Mouse (Mus musculus) cortical plate, adult 2 months (tissue): ENCODE measurements around the gene Hacd1. TPM values are rescaled to one million over a fixed set of nuclear protein-coding genes. Genes with fewer than 3 reads are reported as not detected.

Source experiments
- H3K27ac ChIP-seq: fragments of 200-500 bp; 2 replicates; pipeline ENCODE4 v1.5.1; 2012; ENCODE audit warnings: low read length, control low read depth, inconsistent platforms; ENCODE audit not compliant: insufficient read depth
- H3K4me1 ChIP-seq: fragments of 200-500 bp; 2 replicates; pipeline ENCODE4 v1.6.1; 2011; ENCODE audit warnings: low read length; ENCODE audit not compliant: control insufficient read depth, insufficient read depth
- H3K4me3 ChIP-seq: fragments of 200-500 bp; 2 replicates; pipeline ENCODE4 v1.5.1; 2011; ENCODE audit warnings: mild to moderate bottlenecking, low read length, control low read depth; ENCODE audit not compliant: insufficient read depth
- CTCF ChIP-seq: fragments of 200-500 bp; IDR thresholded peaks from 2 replicates; pipeline ENCODE4 v1.5.1; 2011; ENCODE audit warnings: mild to moderate bottlenecking, control low read depth, low read length; ENCODE audit not compliant: insufficient read depth; ENCODE audit errors: extremely low read depth
- POLR2A ChIP-seq: fragments of 200-500 bp; IDR thresholded peaks from 2 replicates; pipeline ENCODE4 v1.6.1; 2011; ENCODE audit warnings: mild to moderate bottlenecking, low read length, control low read depth; ENCODE audit not compliant: insufficient read depth; ENCODE audit errors: extremely low read depth
- polyA plus RNA-seq: library from polyadenylated mRNA; depleted of rRNA; stranded (reverse); fragments of >200 nt; gene quantifications from 2 replicates; pipeline ENCODE4 v1.2.3, GENCODE M21; 2012

Gene Hacd1
- polyA plus RNA-seq, 1 experiment: 31.3 TPM

DNA sequence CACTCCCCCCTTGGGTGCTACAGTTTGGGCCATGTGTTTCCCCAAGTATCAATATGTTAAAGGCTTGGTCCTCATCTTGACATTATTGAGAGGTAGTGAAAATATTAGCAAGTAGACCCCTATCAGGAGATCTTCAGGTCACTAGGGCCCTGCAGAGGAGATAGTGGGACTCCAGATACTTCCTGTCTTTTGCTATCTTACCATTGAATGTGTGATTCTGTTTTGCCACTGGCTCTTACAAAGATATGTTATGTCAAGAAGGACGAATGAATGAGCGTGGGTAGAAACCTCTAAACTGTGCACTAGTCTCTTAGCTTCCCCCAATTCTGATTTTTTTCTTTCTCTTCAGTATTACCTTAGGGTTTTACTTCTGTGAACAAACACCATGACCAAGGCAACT lies 13.1 kb upstream of the Hacd1 start:
- Histone ChIP-seq H3K4me3 (no peak overlapping the region), H3K4me1 (no peaks in the 10 kb centered on the region), H3K27ac (no peak overlapping the region)
- no peak for TF ChIP-seq CTCF
- TF ChIP-seq POLR2A: no peak

DNA sequence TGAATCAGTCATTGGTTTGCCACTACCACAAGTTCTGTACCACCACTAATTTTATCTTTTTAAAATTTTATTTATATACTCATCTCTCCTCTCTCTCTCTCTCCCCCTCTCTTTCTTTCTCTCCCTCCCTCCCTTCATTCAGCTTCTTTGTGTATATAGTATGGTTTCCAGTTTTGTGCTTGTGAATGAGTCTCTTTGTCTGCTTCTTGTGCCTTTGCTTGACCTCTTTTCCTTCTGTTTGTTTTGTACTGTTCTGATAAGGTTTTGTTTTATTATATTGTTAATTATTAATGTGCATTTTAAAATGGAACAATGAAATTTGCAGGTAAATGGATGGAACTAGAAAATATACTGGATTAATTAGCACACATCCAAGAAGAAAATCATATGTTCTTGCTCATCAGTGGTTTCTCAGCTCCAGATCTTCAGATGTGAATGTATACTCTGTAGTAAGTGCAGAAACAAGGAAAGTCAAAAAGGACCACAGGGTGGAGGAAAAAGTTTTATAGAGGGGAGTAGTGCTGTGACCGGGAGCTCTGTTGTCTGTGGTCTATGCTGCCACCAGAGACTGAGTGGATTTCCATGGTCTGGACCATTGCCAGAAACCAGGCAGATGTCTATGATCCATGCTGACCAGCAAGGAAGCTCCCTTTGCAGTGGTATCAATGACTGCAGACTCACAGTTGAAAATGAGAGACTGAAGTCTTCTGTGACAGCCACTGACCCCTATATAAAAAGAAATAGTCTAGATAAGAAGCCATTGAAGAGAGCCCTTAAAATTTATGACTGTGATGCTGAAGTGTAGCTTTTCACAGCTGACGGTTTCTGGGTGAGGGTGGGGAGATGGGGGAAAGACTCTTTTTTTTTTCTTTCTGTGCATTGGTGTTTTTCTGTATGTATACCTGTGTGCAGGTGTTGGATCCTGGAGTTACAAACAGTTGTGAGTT lies 10.0 kb upstream of the Hacd1 start:
- H3K27ac ChIP-seq: no peak overlapping the region
- H3K4me3 ChIP-seq: no peak overlapping the region
- TF ChIP-seq POLR2A (no peak), CTCF (no peak)
- no peaks in the 10 kb centered on the region for H3K4me1 ChIP-seq

- Histone ChIP-seq H3K4me3 (peak overlapping the region; percentile 66), H3K27ac (peak overlapping the region; percentile 96), H3K4me1 (peaks cover 2% of the 10 kb centered on the region; the same call in 1 of the 2 replicates)
- TF ChIP-seq CTCF (no peak), POLR2A (no peak)
Observed at GRCm38 (mm10) chr2:14055168-14055565, 768 bp downstream of the Hacd1 start.

GRCm38 (mm10) chr2:14054716-14055115 lies 1.2 kb downstream of the Hacd1 start:
- TF ChIP-seq POLR2A (no peak), CTCF (no peak)

GRCm38 (mm10) chr2:14054163-14054562 lies 1.8 kb downstream of the Hacd1 start:
- no peak for TF ChIP-seq CTCF
- TF ChIP-seq POLR2A: no peak
- peak overlapping the region; percentile 66; the same call in 1 of the 2 replicates for H3K4me3 ChIP-seq
- H3K4me1 ChIP-seq: peaks cover 2% of the 10 kb centered on the region; the same call in 1 of the 2 replicates

More at GRCm38 (mm10) chr2:14054716-14055115, 1.2 kb downstream of the Hacd1 start:
- Histone ChIP-seq H3K4me1 (peaks cover 2% of the 10 kb centered on the region; the same call in 1 of the 2 replicates), H3K4me3 (peak overlapping the region; percentile 66), H3K27ac (peak overlapping the region; percentile 77)

DNA sequence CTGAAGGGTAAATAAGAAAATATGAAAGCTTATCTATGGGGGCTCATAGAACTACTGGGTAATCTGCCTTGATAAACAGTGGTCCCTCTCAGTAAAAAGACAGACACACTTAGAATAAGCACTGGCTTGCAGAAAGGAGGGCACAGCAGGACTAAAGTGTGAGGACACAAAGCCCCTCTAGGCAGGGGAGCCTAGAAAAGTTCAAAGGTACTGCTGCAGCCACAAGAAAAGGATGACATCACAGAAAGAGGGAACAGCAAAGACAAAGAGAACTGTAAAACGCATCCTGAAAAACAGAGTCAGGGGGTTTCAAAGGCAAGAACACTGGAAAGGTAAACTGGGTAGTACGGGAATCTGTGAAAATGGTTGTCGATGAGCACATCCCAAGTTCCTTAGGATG lies 2.3 kb downstream of the Hacd1 start:
- TF ChIP-seq POLR2A: no peak
- TF ChIP-seq CTCF: no peak
- H3K4me1 ChIP-seq: peaks cover 2% of the 10 kb centered on the region; the same call in 1 of the 2 replicates
- H3K27ac ChIP-seq: no peak overlapping the region
- H3K4me3 ChIP-seq: no peak overlapping the region

More at GRCm38 (mm10) chr2:14054163-14054562, 1.8 kb downstream of the Hacd1 start:
- no peak overlapping the region for H3K27ac ChIP-seq

GRCm38 (mm10) chr2:14048808-14049207 lies 7.1 kb downstream of the Hacd1 start:
- no peak overlapping the region for H3K4me3 ChIP-seq
- no peak for TF ChIP-seq CTCF
- no peak for TF ChIP-seq POLR2A
- no peaks in the 10 kb centered on the region; the same call in 1 of the 2 replicates for H3K4me1 ChIP-seq
- no peak overlapping the region for H3K27ac ChIP-seq

- TF ChIP-seq POLR2A: no peak
- TF ChIP-seq CTCF: peak; percentile 80
- Histone ChIP-seq H3K4me1 (no peaks in the 10 kb centered on the region; the same call in 1 of the 2 replicates), H3K4me3 (no peak overlapping the region), H3K27ac (no peak overlapping the region)
Observed at GRCm38 (mm10) chr2:14048381-14048780, 7.6 kb downstream of the Hacd1 start.

DNA sequence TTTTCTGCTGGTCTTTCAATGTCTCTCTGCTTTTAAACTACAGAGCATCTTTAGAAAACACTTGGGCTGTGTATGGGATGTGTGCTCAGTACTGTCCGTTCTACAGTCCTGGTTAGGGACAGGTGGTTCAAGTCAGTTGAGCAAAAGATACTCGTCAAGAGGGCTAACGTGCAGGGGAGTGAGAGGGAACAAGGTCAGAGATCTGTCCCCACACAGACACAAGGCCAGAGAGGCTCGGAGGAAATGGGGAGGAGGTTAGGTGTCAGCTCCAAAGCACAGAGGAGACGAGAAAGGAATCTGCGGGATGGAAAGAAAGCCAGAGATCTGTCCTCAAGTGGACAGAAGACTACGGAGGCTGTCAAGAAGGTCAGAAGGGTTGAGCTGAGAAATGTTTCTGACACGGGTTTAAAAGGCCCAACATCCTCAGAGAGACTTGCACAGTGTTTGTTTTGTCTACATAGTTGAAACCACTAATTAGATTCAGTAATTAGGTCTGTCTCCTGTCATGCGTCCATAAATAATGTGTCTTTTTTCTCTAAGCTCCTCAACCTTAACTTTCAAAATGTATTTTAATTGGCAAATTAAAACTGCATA lies 12.3 kb downstream of the Hacd1 start:
- Histone ChIP-seq H3K4me3 (no peak overlapping the region), H3K27ac (no peak overlapping the region), H3K4me1 (no peaks in the 10 kb centered on the region; the same call in 1 of the 2 replicates)
- TF ChIP-seq POLR2A (no peak), CTCF (no peak)
